Mouse (Mus musculus) lung, embryonic 16.5 days (tissue): ENCODE results near the gene Smim23. TPM values are rescaled to one million over a fixed set of nuclear protein-coding genes. Genes with fewer than 3 reads are reported as not detected.

Experiments
- ATAC-seq: fragments of 200-750 bp; cut with Nextera tagmentation; 2 replicates; pipeline ENCODE4 v1.8.0; 2017; ENCODE audit warnings: low read depth, mild to moderate bottlenecking, moderate library complexity
- H3K27ac ChIP-seq: fragments of 300-500 bp; sonication (generic); 2 replicates; pipeline ENCODE4 v1.5.1; 2014; ENCODE audit warnings: mild to moderate bottlenecking, control low read depth, low read length
- H3K27me3 ChIP-seq: fragments of 300-500 bp; sonication (generic); 2 replicates; pipeline ENCODE4 v1.6.1; 2014; ENCODE audit warnings: low read depth, low read length, mixed read lengths; ENCODE audit not compliant: control insufficient read depth, insufficient read depth
- H3K36me3 ChIP-seq: fragments of 300-500 bp; sonication (generic); 2 replicates; pipeline ENCODE4 v1.6.1; 2014; ENCODE audit warnings: low read length; ENCODE audit not compliant: control insufficient read depth, insufficient read depth
- H3K4me1 ChIP-seq: fragments of 300-500 bp; sonication (generic); replicated peaks from 2 replicates; pipeline ENCODE4 v1.6.1; 2014; ENCODE audit warnings: low read length, mixed read lengths; ENCODE audit not compliant: control insufficient read depth, insufficient read depth
- H3K4me2 ChIP-seq: fragments of 300-500 bp; sonication (generic); 2 replicates; pipeline ENCODE4 v1.6.1; 2014; ENCODE audit warnings: low read depth, low read length, control low read depth
- H3K4me3 ChIP-seq: fragments of 300-500 bp; sonication (generic); 2 replicates; pipeline ENCODE4 v1.5.1; 2014; ENCODE audit warnings: mild to moderate bottlenecking, low read length, control low read depth
- H3K9ac ChIP-seq: fragments of 300-500 bp; sonication (generic); 2 replicates; pipeline ENCODE4 v1.6.1; 2014; ENCODE audit warnings: low read length, control low read depth
- H3K9me3 ChIP-seq: fragments of 300-500 bp; sonication (generic); 2 replicates; pipeline ENCODE4 v1.6.1; 2016; ENCODE audit warnings: low read length; ENCODE audit not compliant: control insufficient read depth
- WGBS: fragments of 180-500 bp; shearing (Covaris S2); extraction: QIAGEN DNeasy Blood & Tissue Kit; methylation state at CpG from one replicate; pipeline ENCODE4 v1.1.7; 2014; 5-methylcytosine and 5-hydroxymethylcytosine counted together
- polyA plus RNA-seq: library from polyadenylated mRNA; unstranded; fragments of >200 nt; fragmentation: Nextera tagmentation; extraction: Ambion mirVana; gene quantifications from 2 replicates; pipeline ENCODE4 v1.2.1, GENCODE M21; 2015

Smim23 gene
- polyA plus RNA-seq, 1 experiment from 2014 or later, result not detected

DNA sequence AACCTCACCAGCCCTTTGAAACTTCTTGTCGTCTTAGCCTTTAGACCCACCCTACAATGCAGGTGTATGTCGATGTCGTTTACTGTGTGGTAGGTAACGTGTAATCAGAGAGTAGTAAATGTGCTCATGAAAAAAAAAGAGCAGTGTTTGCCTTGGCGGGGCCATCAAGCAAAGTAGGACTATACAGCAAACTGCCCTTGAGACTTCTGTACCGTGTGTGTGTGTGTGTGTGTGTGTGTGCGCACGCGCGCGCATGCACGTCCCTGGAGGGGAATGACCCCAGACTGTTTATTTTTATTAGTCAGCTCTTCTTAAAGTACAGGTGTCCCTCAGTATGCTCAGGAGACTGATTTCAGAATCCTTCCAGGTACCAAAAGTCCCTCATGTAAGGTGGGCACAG lies 6.8 kb downstream of the Smim23 start:
- Histone ChIP-seq H3K27me3 (no peaks in the 10 kb centered on the region), H3K36me3 (no peaks in the 10 kb centered on the region), H3K9me3 (no peaks in the 10 kb centered on the region), H3K4me2 (no peak overlapping the region), H3K9ac (no peak overlapping the region), H3K4me3 (no peak overlapping the region), H3K4me1 (no peaks in the 10 kb centered on the region), H3K27ac (no peak overlapping the region)
- WGBS, result 73% methylated on average over 12 of the region's 12 CpGs
- no peak for ATAC-seq

DNA sequence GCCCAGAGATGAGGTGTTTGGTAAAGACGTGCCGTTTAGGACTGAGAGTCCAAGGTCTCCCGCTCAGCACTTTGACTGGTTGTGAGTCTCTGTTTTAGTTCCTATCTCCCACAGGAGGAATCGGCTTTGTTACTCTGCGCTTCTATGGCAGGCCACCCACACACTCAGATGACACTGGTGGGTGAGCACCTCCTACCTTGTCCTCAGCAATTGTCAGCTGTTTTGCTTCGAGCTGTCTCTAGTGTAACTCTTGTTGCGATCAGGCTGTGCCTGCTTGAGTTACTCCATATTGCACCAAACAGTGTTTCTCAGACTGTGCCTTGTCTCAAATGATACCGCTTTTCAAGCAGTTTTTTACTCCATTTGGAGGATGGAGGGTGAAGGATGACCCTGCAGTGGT lies 10.1 kb downstream of the Smim23 start:
- no peak for ATAC-seq
- no peaks in the 10 kb centered on the region for H3K9me3 ChIP-seq
- H3K4me1 ChIP-seq, result no peaks in the 10 kb centered on the region
- no peak overlapping the region for H3K9ac ChIP-seq
- H3K4me3 ChIP-seq, result no peak overlapping the region
- no peak overlapping the region for H3K27ac ChIP-seq
- WGBS, result 80% methylated on average over 8 of the region's 8 CpGs
- H3K36me3 ChIP-seq, result no peaks in the 10 kb centered on the region
- H3K27me3 ChIP-seq, result no peaks in the 10 kb centered on the region
- no peak overlapping the region for H3K4me2 ChIP-seq

- H3K4me1 ChIP-seq, result no peaks in the 10 kb centered on the region
- H3K27ac ChIP-seq, result no peak overlapping the region
- H3K36me3 ChIP-seq, result no peaks in the 10 kb centered on the region
- no peak for ATAC-seq
- H3K4me2 ChIP-seq, result no peak overlapping the region
- H3K9ac ChIP-seq, result no peak overlapping the region
- WGBS, result 55% methylated on average over 1 of the region's 1 CpGs
- H3K4me3 ChIP-seq, result no peak overlapping the region
- H3K27me3 ChIP-seq, result no peaks in the 10 kb centered on the region
- H3K9me3 ChIP-seq, result no peaks in the 10 kb centered on the region
Observed at GRCm38 (mm10) chr11:32809091-32809490, 15.3 kb downstream of the Smim23 start.

GRCm38 (mm10) chr11:32805958-32806357 lies 18.4 kb downstream of the Smim23 start:
- no peak overlapping the region for H3K4me2 ChIP-seq
- H3K27me3 ChIP-seq, result no peaks in the 10 kb centered on the region
- WGBS, result 13% methylated on average over 2 of the region's 2 CpGs
- H3K4me3 ChIP-seq, result no peak overlapping the region
- H3K27ac ChIP-seq, result no peak overlapping the region
- no peaks in the 10 kb centered on the region for H3K9me3 ChIP-seq
- H3K9ac ChIP-seq, result no peak overlapping the region
- no peaks in the 10 kb centered on the region for H3K36me3 ChIP-seq
- peaks cover 5% of the 10 kb centered on the region; the same call in 1 of the 2 replicates for H3K4me1 ChIP-seq
- peak; percentile 38; the same call in 1 of the 2 replicates for ATAC-seq

DNA sequence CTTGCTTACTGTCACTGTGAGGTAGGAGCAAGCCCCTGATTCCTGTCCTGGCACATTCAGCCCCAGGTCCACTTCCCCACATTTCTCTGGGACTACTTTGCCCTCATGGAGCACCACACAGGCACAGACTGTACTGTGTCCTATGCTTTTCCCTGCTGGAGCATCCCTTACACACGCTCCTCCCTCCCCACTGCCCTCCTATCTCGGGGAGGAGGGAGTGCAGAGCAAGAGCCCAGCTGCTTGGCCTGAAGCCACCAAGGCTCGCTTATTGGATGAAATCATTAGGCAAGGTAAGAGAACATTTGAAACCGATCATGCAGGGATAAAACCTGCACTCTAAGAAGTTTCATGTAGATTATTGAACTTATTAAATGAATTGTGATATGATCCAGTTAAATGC lies 20.7 kb downstream of the Smim23 start:
- Histone ChIP-seq H3K4me1 (peaks cover 5% of the 10 kb centered on the region; the same call in 1 of the 2 replicates), H3K36me3 (no peaks in the 10 kb centered on the region), H3K4me2 (no peak overlapping the region), H3K27ac (no peak overlapping the region), H3K4me3 (no peak overlapping the region), H3K9me3 (no peaks in the 10 kb centered on the region), H3K27me3 (no peaks in the 10 kb centered on the region), H3K9ac (no peak overlapping the region)
- 38% methylated on average over 4 of the region's 4 CpGs for WGBS
- no peak for ATAC-seq

DNA sequence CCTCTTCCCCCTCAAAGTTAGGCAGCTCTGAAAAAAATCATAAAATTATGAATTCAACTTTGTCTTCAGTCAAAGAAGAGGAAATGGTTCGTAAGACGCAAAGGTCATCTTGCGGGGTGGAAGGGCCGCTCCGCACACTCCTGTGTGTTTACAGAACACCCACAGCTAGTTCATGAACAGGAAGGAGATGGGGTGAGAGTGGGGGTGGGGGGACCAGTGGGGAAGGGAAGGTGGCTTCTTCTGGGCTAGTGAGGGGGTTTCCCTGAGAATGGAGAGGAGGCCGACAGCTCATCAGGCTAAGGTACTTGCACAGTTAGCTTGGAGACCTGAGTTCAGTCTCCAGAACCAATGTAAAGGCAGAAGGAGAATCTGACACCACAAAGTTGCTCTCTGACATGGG lies 22.7 kb downstream of the Smim23 start:
- H3K9me3 ChIP-seq, result no peaks in the 10 kb centered on the region
- no peak overlapping the region for H3K9ac ChIP-seq
- 21% methylated on average over 6 of the region's 6 CpGs for WGBS
- no peaks in the 10 kb centered on the region for H3K27me3 ChIP-seq
- H3K27ac ChIP-seq, result no peak overlapping the region
- H3K36me3 ChIP-seq, result no peaks in the 10 kb centered on the region
- H3K4me2 ChIP-seq, result no peak overlapping the region
- H3K4me1 ChIP-seq, result peaks cover 5% of the 10 kb centered on the region; the same call in 1 of the 2 replicates
- no peak for ATAC-seq
- no peak overlapping the region for H3K4me3 ChIP-seq

DNA sequence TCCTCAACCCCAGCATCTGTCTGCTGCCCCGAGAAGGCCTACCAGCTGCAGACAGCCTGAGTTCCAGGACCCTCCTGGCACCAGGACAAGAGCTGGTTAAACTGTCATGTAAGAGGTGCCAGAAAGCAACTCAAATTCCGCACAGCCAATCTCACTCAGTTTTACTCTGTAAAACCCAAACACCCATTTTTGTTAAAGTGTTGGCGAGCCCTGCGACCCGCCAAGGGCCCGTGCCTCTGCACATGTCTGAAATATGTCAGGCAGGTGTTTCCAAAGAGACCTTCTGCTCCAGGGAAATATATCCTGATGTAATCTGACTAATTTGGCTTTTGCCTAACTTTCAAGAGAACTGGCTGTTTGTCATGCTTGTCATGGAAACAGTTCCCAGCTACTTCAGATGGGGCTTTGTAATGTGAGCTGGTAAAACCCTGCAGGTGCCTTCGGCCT lies 23.5 kb downstream of the Smim23 start:
- ATAC-seq, result no peak
- H3K9ac ChIP-seq, result no peak overlapping the region
- WGBS, result 31% methylated on average over 7 of the region's 7 CpGs
- H3K9me3 ChIP-seq, result no peaks in the 10 kb centered on the region
- no peak overlapping the region for H3K4me3 ChIP-seq
- no peak overlapping the region for H3K27ac ChIP-seq
- H3K4me2 ChIP-seq, result no peak overlapping the region
- no peaks in the 10 kb centered on the region for H3K36me3 ChIP-seq
- no peaks in the 10 kb centered on the region for H3K27me3 ChIP-seq
- H3K4me1 ChIP-seq, result peaks cover 5% of the 10 kb centered on the region; the same call in 1 of the 2 replicates

GRCm38 (mm10) chr11:32798445-32798844 lies 26.0 kb downstream of the Smim23 start:
- ATAC-seq, result no peak
- H3K9ac ChIP-seq, result no peak overlapping the region
- H3K4me1 ChIP-seq, result peaks cover 5% of the 10 kb centered on the region; the same call in 1 of the 2 replicates
- no peaks in the 10 kb centered on the region for H3K27me3 ChIP-seq
- no peak overlapping the region for H3K27ac ChIP-seq
- no peaks in the 10 kb centered on the region for H3K9me3 ChIP-seq
- no peak overlapping the region for H3K4me3 ChIP-seq
- H3K36me3 ChIP-seq, result no peaks in the 10 kb centered on the region
- 31% methylated on average over 4 of the region's 4 CpGs for WGBS
- H3K4me2 ChIP-seq, result no peak overlapping the region

DNA sequence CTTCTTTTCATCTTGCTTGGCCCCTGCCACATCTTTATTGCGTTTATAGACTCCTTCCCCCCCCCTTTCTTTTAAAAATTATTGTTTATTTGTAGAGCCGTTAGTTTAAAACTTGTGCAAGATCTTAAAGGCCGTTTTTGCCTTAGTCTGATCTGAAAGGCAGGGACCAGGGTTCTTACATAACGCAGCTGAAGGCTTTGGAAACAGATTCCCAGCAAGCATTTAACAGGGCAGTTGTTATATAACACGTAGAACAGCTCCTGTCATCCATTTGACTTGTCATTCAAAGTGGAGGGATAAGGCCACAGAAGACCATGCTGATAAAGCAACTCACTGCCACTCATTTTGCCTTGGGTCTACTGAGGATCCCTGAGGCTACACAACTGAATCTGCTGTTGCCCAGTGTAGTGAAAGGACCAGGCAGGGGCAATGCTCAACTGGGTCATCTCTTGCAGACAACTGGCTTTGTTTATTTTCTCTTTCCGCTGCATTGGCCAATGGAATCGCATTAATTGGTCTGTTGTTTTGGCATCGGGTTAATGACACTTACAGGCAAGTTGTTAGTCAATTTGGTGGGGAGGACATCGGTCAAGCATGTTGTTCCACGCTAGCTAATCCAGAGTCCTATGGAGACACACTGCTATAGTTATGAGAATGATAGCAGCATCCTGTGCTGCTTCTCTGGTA lies 29.5 kb downstream of the Smim23 start:
- Histone ChIP-seq H3K36me3 (no peaks in the 10 kb centered on the region), H3K4me1 (no peaks in the 10 kb centered on the region), H3K4me2 (no peak overlapping the region), H3K9ac (no peak overlapping the region), H3K27me3 (no peaks in the 10 kb centered on the region), H3K4me3 (no peak overlapping the region), H3K9me3 (no peaks in the 10 kb centered on the region), H3K27ac (no peak overlapping the region)
- 42% methylated on average over 10 of the region's 10 CpGs for WGBS
- ATAC-seq, result no peak
